Mouse (Mus musculus): ENCODE data around the gene Tmem56. TPM values are rescaled to one million over a fixed set of nuclear protein-coding genes. Genes with fewer than 3 reads are reported as not detected.
A peak's percentile ranks its signal among the peaks of the same experiment; 100 is the strongest.

Gene Tmem56
- total and polyA plus RNA-seq, 2 experiments from 2014 or later = 3.3 to 15.0 TPM

GRCm38 (mm10) chr3:121309429-121309828, 26.5 kb upstream of the Tmem56 start:
- Histone ChIP-seq H3K9ac (replicated peaks; ENCODE audit: low read length, poor library complexity, severe bottlenecking) (no peak overlapping the region), H3K4me1 (ENCODE audit: insufficient read depth, low read length) (0 out of 2 replicates have a peak, but pooled peaks cover 3% of the 10 kb centered on the region), H3K27ac (ENCODE audit: low read depth, low read length) (no peak overlapping the region), H3K4me2 (ENCODE audit: low read depth, low read length, poor library complexity, severe bottlenecking) (no peak overlapping the region), H3K36me3 (ENCODE audit: insufficient read depth, low read length) (no peaks in the 10 kb centered on the region), H3K4me3 (ENCODE audit: low read depth, low read length) (no peak overlapping the region), H3K9me3 (ENCODE audit: low read length) (no peaks in the 10 kb centered on the region), H3K27me3 (ENCODE audit: insufficient read depth, low read length) (no peaks in the 10 kb centered on the region)
- DNase-seq (ENCODE audit: low spot score) (no peak), ATAC-seq (ENCODE audit: low FRiP score) (no peak)
- TF ChIP-seq CTCF (IDR thresholded peaks at IDR 0.05) = no peak
- WGBS = 73% methylated on average over 4 of the region's 4 CpGs

- no peak for ATAC-seq (ENCODE audit: low FRiP score)
- Histone ChIP-seq H3K9ac (replicated peaks; ENCODE audit: low read length, poor library complexity, severe bottlenecking) (no peak overlapping the region), H3K27me3 (ENCODE audit: insufficient read depth, low read length) (no peaks in the 10 kb centered on the region), H3K4me2 (ENCODE audit: low read depth, low read length, poor library complexity, severe bottlenecking) (no peak overlapping the region), H3K9me3 (ENCODE audit: low read length) (no peaks in the 10 kb centered on the region), H3K4me3 (ENCODE audit: low read depth, low read length) (no peak overlapping the region), H3K4me1 (ENCODE audit: insufficient read depth, low read length) (0 out of 2 replicates have a peak, but pooled peaks cover 3% of the 10 kb centered on the region), H3K27ac (ENCODE audit: low read depth, low read length) (no peak overlapping the region), H3K36me3 (ENCODE audit: insufficient read depth, low read length) (no peaks in the 10 kb centered on the region)
- DNase-seq (ENCODE audit: low spot score) = no peak
- no peak for TF ChIP-seq CTCF (IDR thresholded peaks at IDR 0.05)
- 79% methylated on average over 5 of the region's 5 CpGs for WGBS
Measured at GRCm38 (mm10) chr3:121308935-121309334, 26.0 kb upstream of the Tmem56 start.

- Histone ChIP-seq H3K27ac (ENCODE audit: low read depth, low read length) (no peak overlapping the region), H3K4me1 (ENCODE audit: insufficient read depth, low read length) (0 out of 2 replicates have a peak, but pooled peaks cover 3% of the 10 kb centered on the region), H3K27me3 (ENCODE audit: insufficient read depth, low read length) (no peaks in the 10 kb centered on the region), H3K9ac (replicated peaks; ENCODE audit: low read length, poor library complexity, severe bottlenecking) (no peak overlapping the region), H3K4me3 (ENCODE audit: low read depth, low read length) (no peak overlapping the region), H3K4me2 (ENCODE audit: low read depth, low read length, poor library complexity, severe bottlenecking) (no peak overlapping the region), H3K9me3 (ENCODE audit: low read length) (no peaks in the 10 kb centered on the region), H3K36me3 (ENCODE audit: insufficient read depth, low read length) (no peaks in the 10 kb centered on the region)
- 80% methylated on average over 7 of the region's 7 CpGs for WGBS
- ATAC-seq (ENCODE audit: low FRiP score) = peak; percentile 73; the same call in 1 of the 2 replicates
- peak; percentile 88 for DNase-seq (ENCODE audit: low spot score)
- TF ChIP-seq CTCF (IDR thresholded peaks at IDR 0.05) = peak; percentile 100
Measured at GRCm38 (mm10) chr3:121307532-121308234, 24.8 kb upstream of the Tmem56 start.

- TF ChIP-seq CTCF (IDR thresholded peaks at IDR 0.05) = peak; percentile 61
- Histone ChIP-seq H3K9me3 (ENCODE audit: low read length) (no peaks in the 10 kb centered on the region), H3K4me3 (ENCODE audit: low read depth, low read length) (no peak overlapping the region), H3K4me1 (ENCODE audit: insufficient read depth, low read length) (0 out of 2 replicates have a peak, but pooled peaks cover 3% of the 10 kb centered on the region), H3K4me2 (ENCODE audit: low read depth, low read length, poor library complexity, severe bottlenecking) (no peak overlapping the region), H3K9ac (replicated peaks; ENCODE audit: low read length, poor library complexity, severe bottlenecking) (no peak overlapping the region), H3K27me3 (ENCODE audit: insufficient read depth, low read length) (no peaks in the 10 kb centered on the region), H3K27ac (ENCODE audit: low read depth, low read length) (no peak overlapping the region), H3K36me3 (ENCODE audit: insufficient read depth, low read length) (no peaks in the 10 kb centered on the region)
- no peak for DNase-seq (ENCODE audit: low spot score)
- 90% methylated on average over 7 of the region's 7 CpGs for WGBS
- ATAC-seq (ENCODE audit: low FRiP score) = no peak
Measured at GRCm38 (mm10) chr3:121306641-121307040, 23.7 kb upstream of the Tmem56 start.

GRCm38 (mm10) chr3:121294200-121294599, 11.3 kb upstream of the Tmem56 start:
- Histone ChIP-seq H3K9me3 (ENCODE audit: low read length) (no peaks in the 10 kb centered on the region), H3K4me1 (ENCODE audit: insufficient read depth, low read length) (no peaks in the 10 kb centered on the region), H3K27me3 (ENCODE audit: insufficient read depth, low read length) (no peaks in the 10 kb centered on the region), H3K27ac (ENCODE audit: low read depth, low read length) (no peak overlapping the region), H3K4me2 (ENCODE audit: low read depth, low read length, poor library complexity, severe bottlenecking) (no peak overlapping the region), H3K4me3 (ENCODE audit: low read depth, low read length) (no peak overlapping the region), H3K9ac (replicated peaks; ENCODE audit: low read length, poor library complexity, severe bottlenecking) (no peak overlapping the region), H3K36me3 (ENCODE audit: insufficient read depth, low read length) (no peaks in the 10 kb centered on the region)
- TF ChIP-seq CTCF (IDR thresholded peaks at IDR 0.05) = peak; percentile 46
- ATAC-seq (ENCODE audit: low FRiP score) = no peak
- WGBS = 87% methylated on average over 2 of the region's 2 CpGs
- no peak for DNase-seq (ENCODE audit: low spot score)

GRCm38 (mm10) chr3:121291560-121292258, 8.8 kb upstream of the Tmem56 start, which contains the start of gene Alg14:
Gene Alg14, plus strand, starts transcription at chr3:121291773.
- WGBS = under 1% methylated on average over 42 of the region's 42 CpGs
- Histone ChIP-seq H3K36me3 (ENCODE audit: insufficient read depth, low read length) (no peaks in the 10 kb centered on the region), H3K4me2 (ENCODE audit: low read depth, low read length, poor library complexity, severe bottlenecking) (peak within 1 kb of the TSS; percentile 56), H3K4me3 (ENCODE audit: low read depth, low read length) (peak within 1 kb of the TSS; percentile 57), H3K27ac (ENCODE audit: low read depth, low read length) (peak within 1 kb of the TSS; percentile 76), H3K4me1 (ENCODE audit: insufficient read depth, low read length) (no peaks in the 10 kb centered on the region), H3K9me3 (ENCODE audit: low read length) (no peaks in the 10 kb centered on the region), H3K27me3 (ENCODE audit: insufficient read depth, low read length) (no peaks in the 10 kb centered on the region), H3K9ac (replicated peaks; ENCODE audit: low read length, poor library complexity, severe bottlenecking) (peak within 1 kb of the TSS; percentile 61)
- DNase-seq (ENCODE audit: low spot score) (peak; percentile 99), ATAC-seq (ENCODE audit: low FRiP score) (peak; percentile 96)
- TF ChIP-seq CTCF (IDR thresholded peaks at IDR 0.05) = peak; percentile 45
